Mouse (Mus musculus) heart, embryonic 16.5 days (tissue): ENCODE measurements at regions not wholly inside any gene's neighbourhood (a gene's known extent, or its start where the extent isn't known, plus 50 kb on each side); places are given as distances from the start of the nearest gene placed in this dataset.

Experiments
- ATAC-seq: fragments of 200-750 bp; cut with Nextera tagmentation; replicated peaks from 2 replicates; pipeline ENCODE4 v1.8.0; 2017; ENCODE audit warnings: moderate number of reproducible peaks; ENCODE audit not compliant: insufficient read depth, low FRiP score; ENCODE audit errors: extremely low read depth
- H3K27ac ChIP-seq: fragments of 300-500 bp; sonication (generic); 2 replicates; pipeline ENCODE4 v1.5.1; 2014; ENCODE audit warnings: mild to moderate bottlenecking, low read length, control low read depth, moderate library complexity
- H3K27me3 ChIP-seq: fragments of 300-500 bp; sonication (generic); 2 replicates; pipeline ENCODE4 v1.6.1; 2014; ENCODE audit warnings: low read length, mixed read lengths; ENCODE audit not compliant: control insufficient read depth, insufficient read depth
- H3K36me3 ChIP-seq: fragments of 300-500 bp; sonication (generic); 2 replicates; pipeline ENCODE4 v1.6.1; 2014; ENCODE audit not compliant: control insufficient read depth, insufficient read depth
- H3K4me1 ChIP-seq: fragments of 300-500 bp; sonication (generic); 2 replicates; pipeline ENCODE4 v1.6.1; 2014; ENCODE audit warnings: low read length, mixed read lengths; ENCODE audit not compliant: control insufficient read depth, insufficient read depth
- H3K4me2 ChIP-seq: fragments of 300-500 bp; sonication (generic); 2 replicates; pipeline ENCODE4 v1.6.1; 2014; ENCODE audit warnings: low read depth, mild to moderate bottlenecking, control low read depth, low read length
- H3K4me3 ChIP-seq: fragments of 300-500 bp; sonication (generic); 2 replicates; pipeline ENCODE4 v1.5.1; 2014; ENCODE audit warnings: mild to moderate bottlenecking, control low read depth, low read length
- H3K9ac ChIP-seq: fragments of 300-500 bp; sonication (generic); 2 replicates; pipeline ENCODE4 v1.6.1; 2014; ENCODE audit warnings: low read length, control low read depth
- H3K9me3 ChIP-seq: fragments of 300-500 bp; sonication (generic); replicated peaks from 2 replicates; pipeline ENCODE4 v1.6.1; 2016; ENCODE audit warnings: low read length; ENCODE audit not compliant: control insufficient read depth
- WGBS: fragments of 180-500 bp; shearing (Covaris S2); extraction: QIAGEN DNeasy Blood & Tissue Kit; methylation state at CpG from one replicate; pipeline ENCODE4 v1.1.7; 2014; 5-methylcytosine and 5-hydroxymethylcytosine counted together

- Histone ChIP-seq H3K4me2 (no peak overlapping the region), H3K9ac (no peak overlapping the region), H3K9me3 (no peaks in the 10 kb centered on the region), H3K27me3 (no peaks in the 10 kb centered on the region), H3K4me3 (no peak overlapping the region), H3K27ac (no peak overlapping the region), H3K4me1 (no peaks in the 10 kb centered on the region), H3K36me3 (no peaks in the 10 kb centered on the region)
- ATAC-seq: no peak
Observed at GRCm38 (mm10) chr1:159429926-159430325, 93.6 kb upstream of the Tnr start.

GRCm38 (mm10) chr1:159433521-159433920 lies 90.0 kb upstream of the Tnr start:
- no peaks in the 10 kb centered on the region for H3K9me3 ChIP-seq
- H3K4me3 ChIP-seq: no peak overlapping the region
- no peaks in the 10 kb centered on the region for H3K27me3 ChIP-seq
- H3K4me2 ChIP-seq: no peak overlapping the region
- no peak overlapping the region for H3K9ac ChIP-seq
- no peak overlapping the region for H3K27ac ChIP-seq
- ATAC-seq: no peak
- no peaks in the 10 kb centered on the region for H3K36me3 ChIP-seq
- no peaks in the 10 kb centered on the region for H3K4me1 ChIP-seq
- 89% methylated on average over 4 of the region's 4 CpGs for WGBS

- Histone ChIP-seq H3K4me1 (no peaks in the 10 kb centered on the region), H3K27ac (no peak overlapping the region), H3K9me3 (no peaks in the 10 kb centered on the region), H3K4me3 (no peak overlapping the region), H3K36me3 (no peaks in the 10 kb centered on the region), H3K9ac (no peak overlapping the region), H3K27me3 (no peaks in the 10 kb centered on the region), H3K4me2 (no peak overlapping the region)
- ATAC-seq: no peak
- 39% methylated on average over 1 of the region's 1 CpGs for WGBS
Observed at GRCm38 (mm10) chr1:159440770-159441169, 82.8 kb upstream of the Tnr start.

GRCm38 (mm10) chr1:159444093-159444492 lies 79.5 kb upstream of the Tnr start:
- ATAC-seq: no peak

GRCm38 (mm10) chr1:159445465-159445864 lies 78.1 kb upstream of the Tnr start:
- ATAC-seq: no peak
- no peak overlapping the region for H3K27ac ChIP-seq
- H3K4me2 ChIP-seq: no peak overlapping the region
- no peaks in the 10 kb centered on the region for H3K36me3 ChIP-seq
- H3K9me3 ChIP-seq: no peaks in the 10 kb centered on the region
- no peaks in the 10 kb centered on the region for H3K4me1 ChIP-seq
- no peak overlapping the region for H3K4me3 ChIP-seq
- 45% methylated on average over 1 of the region's 1 CpGs for WGBS
- no peaks in the 10 kb centered on the region for H3K27me3 ChIP-seq
- H3K9ac ChIP-seq: no peak overlapping the region

More at GRCm38 (mm10) chr1:159444093-159444492, 79.5 kb upstream of the Tnr start:
- no peaks in the 10 kb centered on the region for H3K9me3 ChIP-seq
- WGBS: 68% methylated on average over 1 of the region's 1 CpGs
- no peaks in the 10 kb centered on the region for H3K4me1 ChIP-seq
- no peak overlapping the region for H3K27ac ChIP-seq
- H3K4me2 ChIP-seq: no peak overlapping the region
- no peak overlapping the region for H3K9ac ChIP-seq
- H3K27me3 ChIP-seq: no peaks in the 10 kb centered on the region
- H3K4me3 ChIP-seq: no peak overlapping the region
- H3K36me3 ChIP-seq: no peaks in the 10 kb centered on the region

GRCm38 (mm10) chr1:159451462-159451861 lies 72.1 kb upstream of the Tnr start:
- 67% methylated on average over 3 of the region's 3 CpGs for WGBS
- H3K9me3 ChIP-seq: no peaks in the 10 kb centered on the region
- no peaks in the 10 kb centered on the region for H3K36me3 ChIP-seq
- H3K27ac ChIP-seq: no peak overlapping the region
- no peak for ATAC-seq
- H3K4me1 ChIP-seq: no peaks in the 10 kb centered on the region
- no peak overlapping the region for H3K4me2 ChIP-seq
- H3K9ac ChIP-seq: no peak overlapping the region
- H3K27me3 ChIP-seq: no peaks in the 10 kb centered on the region
- no peak overlapping the region for H3K4me3 ChIP-seq

- WGBS: 68% methylated on average over 4 of the region's 4 CpGs
- no peak overlapping the region for H3K4me3 ChIP-seq
- no peaks in the 10 kb centered on the region for H3K4me1 ChIP-seq
- no peaks in the 10 kb centered on the region for H3K36me3 ChIP-seq
- no peaks in the 10 kb centered on the region; the same call in 1 of the 2 replicates for H3K9me3 ChIP-seq
- no peak overlapping the region for H3K9ac ChIP-seq
- no peak overlapping the region for H3K4me2 ChIP-seq
- no peak for ATAC-seq
- H3K27me3 ChIP-seq: no peaks in the 10 kb centered on the region
- H3K27ac ChIP-seq: no peak overlapping the region
Observed at GRCm38 (mm10) chr1:159460876-159461275, 62.7 kb upstream of the Tnr start.

GRCm38 (mm10) chr1:159470941-159471340 lies 52.6 kb upstream of the Tnr start:
- Histone ChIP-seq H3K9me3 (no peaks in the 10 kb centered on the region), H3K27me3 (no peaks in the 10 kb centered on the region), H3K9ac (no peak overlapping the region), H3K4me3 (no peak overlapping the region), H3K36me3 (no peaks in the 10 kb centered on the region), H3K4me1 (no peaks in the 10 kb centered on the region), H3K4me2 (no peak overlapping the region), H3K27ac (no peak overlapping the region)
- no peak for ATAC-seq
